Mouse (Mus musculus) thymus, adult 2 months (tissue): ENCODE data around the gene Whrn.

Experiments used
- CTCF ChIP-seq: fragments of 200-500 bp; IDR thresholded peaks from 2 replicates; pipeline ENCODE4 v1.5.1; 2012; ENCODE audit warnings: mild to moderate bottlenecking, control low read depth, low read length, moderate library complexity, borderline replicate concordance; ENCODE audit not compliant: control insufficient read depth, poor library complexity, insufficient read depth; ENCODE audit errors: extremely low read depth
- POLR2A ChIP-seq: fragments of 200-500 bp; IDR thresholded peaks from 2 replicates; pipeline ENCODE4 v1.6.1; 2012; ENCODE audit warnings: mild to moderate bottlenecking, low read length, control low read depth, moderate library complexity; ENCODE audit not compliant: control insufficient read depth, poor library complexity, insufficient read depth; ENCODE audit errors: extremely low read depth

DNA sequence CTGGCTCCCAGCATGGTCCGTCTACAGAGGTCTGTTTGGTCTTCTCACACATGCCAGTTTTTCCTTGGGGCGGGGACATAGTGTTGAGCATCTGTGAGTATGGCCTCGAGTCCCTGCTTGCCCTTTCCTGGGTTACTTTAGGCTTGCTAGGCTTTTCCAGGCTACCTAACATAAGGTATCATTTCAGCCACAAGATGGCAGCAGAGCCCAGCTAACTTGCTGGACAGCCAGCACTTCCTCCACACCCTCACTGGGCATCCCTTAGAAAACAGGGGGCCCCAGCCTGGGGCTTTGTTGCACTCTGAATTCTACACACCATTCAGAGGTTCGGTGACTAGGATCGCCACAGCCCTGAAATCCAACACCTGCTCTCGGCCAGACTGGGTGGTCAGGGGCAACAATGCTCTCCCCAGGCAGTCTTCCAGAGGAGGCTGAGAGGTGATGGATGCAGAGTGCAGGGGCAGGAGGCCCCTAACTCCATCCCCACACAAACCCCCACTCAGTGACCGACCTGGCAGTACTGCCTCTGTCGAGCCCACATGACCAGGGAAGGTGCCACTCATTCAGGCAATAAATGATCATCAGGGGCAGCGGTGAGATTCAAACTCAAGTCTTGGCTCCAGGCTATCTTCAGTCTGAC, 78.4 kb downstream of the Whrn start:
- TF ChIP-seq CTCF (peak; percentile 73; the same call in 1 of the 2 replicates), POLR2A (no peak)
